Mouse (Mus musculus) ES-Bruce4 (cell line): Measurements from ENCODE around the gene Capn15.

Source experiments
- CTCF ChIP-seq: IDR thresholded peaks from one replicate; pipeline ENCODE4 v1.8.1; 2011; ENCODE audit warnings: low read depth, low read length
- EP300 ChIP-seq: IDR thresholded peaks from 2 replicates; pipeline ENCODE4 v1.6.1; 2011; ENCODE audit warnings: low read depth, low read length; ENCODE audit not compliant: insufficient read depth
- POLR2A ChIP-seq: IDR thresholded peaks from one replicate; pipeline ENCODE4 v1.8.1; 2011; ENCODE audit warnings: low read length; ENCODE audit not compliant: insufficient read depth

DNA sequence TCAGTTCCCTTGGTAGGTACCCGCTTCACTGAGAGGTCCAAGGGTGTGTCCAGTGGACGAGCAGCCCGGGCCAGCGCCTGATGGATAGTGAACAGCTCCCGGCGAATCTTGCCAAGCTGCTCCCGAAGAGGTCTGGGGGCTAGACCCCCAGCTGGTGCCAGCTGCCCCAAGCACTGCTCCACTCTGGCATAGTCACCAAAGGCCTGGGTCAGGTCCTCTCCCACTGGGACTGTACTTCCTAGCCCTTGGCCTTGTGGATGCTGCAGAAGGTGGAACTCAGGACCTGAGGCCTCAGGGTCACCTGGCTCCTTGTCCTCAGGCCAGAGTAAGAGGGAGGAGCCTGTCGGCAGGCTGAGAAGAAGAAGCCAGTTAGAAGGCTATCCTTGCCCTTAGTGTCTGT lies 38.7 kb downstream of the Capn15 start:
- TF ChIP-seq EP300 (no peak), CTCF (no peak), POLR2A (no peak)
